Mouse (Mus musculus): Measurements from ENCODE around the gene Dok4.
"Not testable (repeated sequence)": the region's sequence is repeated elsewhere in the genome, so short reads cannot be mapped to it uniquely, and the experiment has no call there.

Dok4 gene

DNA sequence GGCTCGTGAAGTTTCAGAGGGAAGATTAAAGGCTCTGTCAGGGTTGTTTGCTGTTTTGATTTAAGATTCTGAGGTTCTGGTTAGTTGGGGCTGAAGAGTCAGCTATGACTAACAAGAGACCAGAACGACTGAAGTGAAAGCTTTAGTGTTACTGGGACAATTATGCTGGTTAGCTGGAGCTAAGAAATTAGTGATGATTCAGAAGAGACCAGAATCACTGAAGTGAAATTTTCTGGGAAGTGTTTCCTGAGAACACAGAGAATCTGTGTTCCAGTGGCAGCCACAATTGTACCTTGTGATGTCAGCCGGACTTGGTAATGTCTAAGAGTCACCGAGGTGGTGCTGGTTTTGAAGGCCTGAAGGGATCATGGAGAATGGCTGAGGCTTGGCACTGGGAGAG, 4.6 kb upstream of the Dok4 start:
- no peak for DNase-seq (ENCODE audit: low spot score)

DNA sequence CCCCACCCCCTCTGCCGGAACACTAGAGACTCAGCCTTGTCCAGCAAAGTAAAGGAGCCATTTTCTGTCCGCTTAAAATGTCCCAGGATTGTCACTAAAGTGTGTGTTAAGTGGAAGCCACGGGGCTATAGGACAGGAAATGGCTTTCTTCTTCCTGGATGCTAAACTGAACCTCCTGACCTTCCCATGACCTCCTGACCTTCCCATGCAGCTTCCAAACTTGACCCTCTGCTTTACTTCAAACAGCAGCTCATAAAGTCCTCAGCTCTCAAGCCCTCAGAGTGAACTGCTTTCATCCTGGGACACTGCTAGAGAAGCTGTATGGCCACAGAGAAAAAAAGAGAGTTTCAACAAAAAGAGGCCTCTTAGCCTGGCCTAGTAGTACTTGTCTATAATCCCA, 690 bp upstream of the Dok4 start:
- DNase-seq (ENCODE audit: low spot score), result no peak

GRCm38 (mm10) chr8:94875871-94876150, 319 bp downstream of the Dok4 start:
- no peak for DNase-seq (ENCODE audit: low spot score)

DNA sequence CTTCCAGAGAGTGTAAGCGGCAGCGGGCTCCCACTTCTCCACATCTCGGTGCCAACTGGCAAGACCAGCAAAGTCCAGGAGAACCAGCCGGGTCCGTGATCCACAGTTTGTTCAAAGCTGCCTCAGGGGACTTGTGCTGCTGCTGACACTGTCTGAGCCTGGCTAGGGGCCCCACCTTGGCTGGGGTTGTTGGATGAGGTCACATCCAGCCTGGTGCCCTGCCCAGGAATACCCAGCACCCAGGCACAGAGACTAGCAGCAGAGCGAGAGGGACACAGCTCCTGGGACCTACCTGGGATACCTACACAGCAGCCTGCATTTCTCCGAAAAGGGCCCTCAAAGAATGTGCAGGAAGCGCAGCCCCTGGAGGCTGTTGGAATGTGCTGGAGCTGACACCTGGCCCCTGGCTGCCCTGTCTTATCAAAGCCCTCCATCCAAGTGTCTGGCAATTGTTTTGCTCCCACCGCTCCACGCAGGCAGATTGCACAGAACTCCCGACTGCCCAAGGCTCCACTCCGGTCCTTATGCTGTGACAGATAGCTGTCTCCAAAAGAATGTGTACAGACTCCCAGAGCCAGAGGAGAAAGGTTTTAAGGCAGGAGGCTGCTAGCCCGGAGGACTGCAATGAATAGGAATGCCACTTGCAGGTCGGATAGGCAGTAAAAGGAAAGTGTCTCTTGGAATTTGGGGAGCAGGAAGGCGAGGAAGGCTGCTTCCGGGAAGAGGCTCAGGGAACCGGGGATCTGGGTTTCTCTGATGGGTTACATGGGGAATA, 847 bp downstream of the Dok4 start:
- no peak for DNase-seq (ENCODE audit: low spot score)

DNA sequence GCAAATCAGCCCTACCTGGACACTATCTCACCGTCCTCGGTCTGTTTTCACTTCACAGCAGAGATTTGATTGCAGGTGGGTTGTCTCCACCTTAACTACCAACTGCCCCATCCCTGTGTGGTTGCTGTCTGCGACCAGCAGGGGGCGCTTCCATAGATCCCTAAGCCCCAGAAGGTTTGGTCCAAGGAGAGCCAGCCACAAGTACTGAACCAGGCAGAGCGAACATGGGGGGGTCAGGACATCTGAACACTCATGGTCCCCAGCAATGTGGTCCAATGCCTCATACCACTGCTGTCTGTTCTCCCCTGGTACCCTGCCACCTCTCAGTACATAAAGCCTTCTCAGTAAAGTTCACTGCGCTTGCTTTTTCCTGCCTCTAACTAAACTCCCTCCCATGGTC, 1.8 kb downstream of the Dok4 start:
- peak; percentile 67 for DNase-seq (ENCODE audit: low spot score)

DNA sequence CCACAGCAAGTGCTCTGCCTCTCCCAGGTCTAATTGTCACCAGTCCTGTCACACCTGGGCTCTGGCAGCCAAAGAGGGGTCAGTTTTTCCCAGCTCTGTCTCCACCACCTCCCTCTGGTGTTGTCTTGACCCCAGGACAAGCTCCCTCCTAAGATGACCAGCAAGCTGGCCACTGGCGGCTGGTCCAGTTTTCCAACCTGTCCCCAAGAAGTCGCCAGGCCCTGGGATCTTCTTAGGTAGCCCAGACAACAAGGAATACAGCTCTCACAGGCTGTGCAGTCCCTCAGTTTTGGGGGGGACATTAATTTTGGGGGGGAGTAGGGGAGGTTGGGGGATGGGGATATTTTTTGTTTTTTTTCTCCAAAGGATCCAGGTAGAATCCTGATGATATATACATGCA, 3.6 kb downstream of the Dok4 start:
- DNase-seq (ENCODE audit: low spot score), result no peak

GRCm38 (mm10) chr8:94872156-94872555, 4.0 kb downstream of the Dok4 start:
- no peak for DNase-seq (ENCODE audit: low spot score)

GRCm38 (mm10) chr8:94871108-94871894, 4.8 kb downstream of the Dok4 start:
- DNase-seq (ENCODE audit: low spot score), result peak; percentile 47

DNA sequence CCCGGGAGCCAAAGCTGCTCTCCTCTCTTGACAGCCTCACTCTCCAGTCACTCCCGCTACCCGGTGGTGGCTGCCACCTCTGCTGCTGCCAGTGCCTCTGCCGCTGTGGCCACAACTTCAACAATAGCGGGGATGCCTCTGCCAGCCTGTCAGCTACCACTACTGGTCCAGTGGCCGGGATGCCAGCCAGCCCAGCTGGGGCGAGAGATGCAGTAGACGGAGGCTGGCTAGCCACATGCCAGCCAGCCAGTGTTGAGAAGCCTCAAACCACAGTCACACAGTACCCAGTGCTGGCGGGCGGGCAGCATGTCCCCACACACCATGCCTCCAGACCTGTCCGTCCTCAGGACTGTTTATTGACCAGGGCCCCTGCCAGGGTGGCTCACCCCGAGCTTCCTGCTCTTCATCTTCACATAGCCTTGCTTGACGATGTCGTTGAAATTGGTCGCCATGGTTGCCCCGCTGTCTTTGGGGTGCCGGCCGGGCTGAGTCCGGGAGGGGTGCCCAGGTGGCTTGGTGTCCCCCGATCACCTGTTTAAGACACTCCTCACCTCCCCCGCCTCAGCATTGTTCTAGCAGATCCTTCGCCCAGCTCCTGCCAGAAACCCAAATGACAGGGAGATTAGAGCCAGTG, 5.5 kb downstream of the Dok4 start:
- peak; percentile 23 for DNase-seq (ENCODE audit: low spot score)

- no peak for DNase-seq (ENCODE audit: low spot score)
These were observed 6.1 kb downstream of the Dok4 start for GRCm38 (mm10) chr8:94870003-94870402.

GRCm38 (mm10) chr8:94869146-94869545, 7.0 kb downstream of the Dok4 start:
- no peak for DNase-seq (ENCODE audit: low spot score)

- DNase-seq (ENCODE audit: low spot score), result no peak
These were observed 9.2 kb downstream of the Dok4 start for GRCm38 (mm10) chr8:94866921-94867320.

DNA sequence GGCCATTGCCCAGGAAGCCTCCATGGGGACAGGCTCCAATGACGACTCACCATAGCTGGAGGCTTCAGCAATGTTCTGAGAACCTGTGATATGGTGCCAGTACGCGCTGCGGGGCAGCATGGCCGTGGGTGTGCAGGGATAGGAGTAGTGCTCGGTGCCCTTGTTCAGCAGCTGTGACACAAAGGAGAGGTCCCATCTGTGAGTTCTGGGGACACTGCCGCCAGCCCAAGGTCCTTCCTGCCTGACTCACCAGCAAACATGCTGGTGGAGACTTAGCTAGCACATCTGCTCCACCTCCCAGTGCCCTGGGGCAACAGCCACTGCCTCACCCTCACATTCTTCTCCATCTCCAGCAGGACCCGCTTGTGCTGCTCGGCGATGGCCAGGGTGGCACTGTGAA, 10.8 kb downstream of the Dok4 start:
- no peak for DNase-seq (ENCODE audit: low spot score)

- DNase-seq (ENCODE audit: low spot score), result no peak
These were observed 12.0 kb downstream of the Dok4 start for GRCm38 (mm10) chr8:94863897-94864673.

- DNase-seq (ENCODE audit: low spot score), result no peak
These were observed 13.5 kb downstream of the Dok4 start for GRCm38 (mm10) chr8:94862487-94863220.

- DNase-seq (ENCODE audit: low spot score), result peak; percentile 27
These were observed 14.7 kb downstream of the Dok4 start for GRCm38 (mm10) chr8:94861352-94861910.

DNA sequence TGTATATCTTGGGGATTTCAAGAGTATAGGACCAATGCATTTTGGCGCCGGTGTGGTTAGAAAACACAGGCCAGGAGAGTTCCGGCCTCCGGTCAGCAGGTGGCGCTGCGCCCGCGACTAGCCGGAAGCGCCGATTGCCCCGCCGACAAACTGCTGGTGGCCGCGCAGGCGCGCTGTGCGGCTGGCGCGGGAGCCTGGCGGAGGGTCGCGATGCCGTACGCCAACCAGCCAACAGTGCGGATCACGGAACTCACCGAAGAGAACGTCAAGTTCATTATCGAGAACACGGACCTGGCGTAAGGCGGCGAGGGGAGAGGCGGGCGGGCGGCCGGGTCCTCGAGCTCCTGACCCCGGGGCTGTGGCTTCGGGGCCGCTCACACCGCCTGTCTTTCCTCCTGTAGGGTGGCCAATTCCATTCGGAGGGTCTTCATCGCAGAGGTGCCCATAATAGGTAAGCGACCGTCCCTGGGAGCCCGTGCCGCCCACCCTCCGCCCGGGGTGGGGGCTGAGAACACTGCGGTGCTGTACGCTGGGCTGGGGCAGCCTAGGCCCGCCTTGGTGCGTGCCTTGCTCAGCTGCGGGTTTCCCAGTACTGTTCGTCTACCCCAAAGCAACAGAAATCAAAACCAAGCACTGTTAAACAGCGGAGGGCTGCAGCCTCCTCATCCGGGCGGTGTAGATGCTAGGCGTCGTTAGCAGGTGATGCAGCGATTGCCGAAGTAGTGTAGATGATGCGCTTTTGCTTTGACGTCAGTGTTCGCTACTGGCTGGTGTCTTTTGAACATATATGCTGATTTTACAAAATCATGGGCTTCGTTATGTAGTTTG, 18.6 kb downstream of the Dok4 start, which contains the start of gene Polr2c:
TSS of gene Polr2c (plus strand) at position 105 of the 828 bp plus-strand sequence.
- peak; percentile 90 for DNase-seq (ENCODE audit: low spot score)

- DNase-seq (ENCODE audit: low spot score), result no peak
These were observed 19.2 kb downstream of the Dok4 start for GRCm38 (mm10) chr8:94857011-94857345.

DNA sequence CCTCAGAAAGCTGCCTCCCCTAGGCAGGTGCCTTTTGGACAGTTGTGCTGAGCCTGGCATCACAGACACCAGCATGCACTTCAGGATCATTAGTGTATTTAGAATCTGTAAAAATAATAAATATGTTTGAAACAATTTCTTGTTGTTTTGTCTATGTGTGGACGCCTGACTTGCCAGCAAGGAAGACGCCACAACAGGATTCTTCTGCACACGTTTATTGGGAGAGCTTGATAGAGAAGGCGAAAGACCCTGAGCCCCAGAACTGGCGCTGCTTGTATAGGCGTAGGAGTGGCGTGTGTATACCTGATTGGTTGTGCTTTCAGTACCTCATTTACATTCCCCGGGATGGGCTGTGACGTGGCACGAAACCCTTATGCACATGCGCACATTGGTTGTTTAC, 21.4 kb downstream of the Dok4 start:
- not testable (repeated sequence) for DNase-seq (ENCODE audit: low spot score)

DNA sequence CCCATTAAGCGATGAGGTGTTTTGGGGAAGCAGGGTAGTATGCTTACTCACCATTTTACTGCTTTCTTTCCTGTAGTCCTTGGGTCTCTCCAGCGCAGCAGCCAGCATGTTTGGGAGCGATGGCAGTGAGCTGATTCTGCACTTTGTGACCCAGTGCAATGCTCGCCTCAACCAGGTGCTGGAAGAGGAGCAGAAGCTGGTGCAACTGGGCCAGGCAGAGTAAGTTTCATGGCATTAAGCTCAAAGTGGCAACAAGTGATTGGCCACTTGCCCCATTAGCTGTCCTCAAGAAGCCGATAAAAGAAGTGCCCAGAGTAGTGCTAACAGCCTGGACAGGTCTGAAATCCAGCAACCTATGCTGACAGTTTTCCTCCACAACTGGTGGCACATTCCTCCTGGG, 26.1 kb downstream of the Dok4 start:
- no peak for DNase-seq (ENCODE audit: low spot score)

DNA sequence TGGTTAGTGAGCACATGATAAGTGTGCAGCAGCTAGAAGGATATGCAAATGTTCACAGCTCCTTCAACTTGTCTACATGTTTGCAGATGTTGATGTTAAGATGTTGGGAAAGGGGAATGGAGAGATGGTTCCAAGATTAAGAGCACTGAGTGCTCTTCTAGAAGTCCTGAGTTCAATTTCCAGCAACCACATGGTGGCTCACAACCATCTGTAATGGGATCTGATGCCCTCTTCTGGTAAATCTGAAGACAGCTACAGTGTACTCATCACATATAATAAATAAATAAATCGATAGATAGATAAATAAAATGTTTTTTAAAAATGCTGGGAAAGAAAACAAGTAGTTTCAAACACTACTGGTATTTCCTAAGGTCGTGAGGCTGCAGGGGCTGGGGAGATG, 34.9 kb downstream of the Dok4 start:
- DNase-seq (ENCODE audit: low spot score), result no peak
